In the genomic region with DNA sequence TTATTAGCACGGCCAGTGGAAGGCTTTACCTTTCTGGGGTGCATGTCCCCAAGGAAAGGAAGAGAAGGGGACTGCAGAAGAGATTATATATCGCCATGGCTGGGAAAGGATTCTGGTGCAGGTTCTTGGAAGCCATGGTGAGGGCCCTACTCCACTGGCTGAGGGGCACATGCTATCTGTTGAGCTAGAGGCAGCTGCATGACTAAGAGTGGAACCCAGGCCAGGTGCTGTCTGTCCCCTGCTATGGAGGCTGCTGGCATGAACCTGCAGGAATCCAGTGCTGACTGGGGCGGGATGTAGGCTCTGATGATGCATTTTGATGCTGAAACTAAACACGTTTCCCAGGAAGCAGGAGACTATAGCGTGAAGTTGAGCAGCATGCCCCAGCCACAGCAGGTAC, we compare ENCODE assay signal across 7 mouse cellular contexts.
A peak's percentile ranks its signal among the peaks of the same experiment; 100 is the strongest.
DNase-seq lines count a peak whose midpoint lies in the region; ATAC-seq and TF ChIP-seq lines count a peak whose summit lies in the region.

No protein-coding gene starts in this region.

- peaks cover 19% of the 10 kb centered on the region for H3K4me1 ChIP-seq in hindbrain, embryonic 12.5 days
- H3K4me1 ChIP-seq in hindbrain, postnatal 0 days (ENCODE audit: insufficient read depth, low read length): no peaks in the 10 kb centered on the region
- H3K4me1 ChIP-seq in neural tube, embryonic 13.5 days (replicated peaks): peaks cover 13% of the 10 kb centered on the region
- peaks cover 12% of the 10 kb centered on the region for H3K4me1 ChIP-seq in intestine, embryonic 16.5 days (ENCODE audit: control insufficient read depth, insufficient read depth, low read length)

- ATAC-seq in hindbrain, embryonic 12.5 days (ENCODE audit: low FRiP score): no peak
- ATAC-seq in hindbrain, postnatal 0 days: no peak
- ATAC-seq in neural tube, embryonic 13.5 days (ENCODE audit: low read depth): no peak
- ATAC-seq in intestine, embryonic 16.5 days: no peak

- H3K27me3 ChIP-seq in hindbrain, embryonic 12.5 days: no peaks in the 10 kb centered on the region
- H3K27me3 ChIP-seq in hindbrain, postnatal 0 days (ENCODE audit: insufficient read depth, low read length): no peaks in the 10 kb centered on the region
- H3K27me3 ChIP-seq in neural tube, embryonic 13.5 days: no peaks in the 10 kb centered on the region
- H3K27me3 ChIP-seq in intestine, embryonic 16.5 days (replicated peaks; ENCODE audit: control insufficient read depth, insufficient read depth, low read length): no peaks in the 10 kb centered on the region

- no peak overlapping the region for H3K4me3 ChIP-seq in hindbrain, embryonic 12.5 days
- H3K4me3 ChIP-seq in hindbrain, postnatal 0 days (ENCODE audit: low read length): no peak overlapping the region
- no peak overlapping the region for H3K4me3 ChIP-seq in neural tube, embryonic 13.5 days
- no peak overlapping the region for H3K4me3 ChIP-seq in intestine, embryonic 16.5 days (ENCODE audit: low read length)

- H3K9me3 ChIP-seq in hindbrain, embryonic 12.5 days (replicated peaks): no peaks in the 10 kb centered on the region
- no peaks in the 10 kb centered on the region for H3K9me3 ChIP-seq in hindbrain, postnatal 0 days (ENCODE audit: low read length)
- H3K9me3 ChIP-seq in neural tube, embryonic 13.5 days: no peaks in the 10 kb centered on the region
- no peaks in the 10 kb centered on the region for H3K9me3 ChIP-seq in intestine, embryonic 16.5 days (ENCODE audit: control insufficient read depth, low read length)

- DNase-seq in hindbrain, postnatal 0 days (ENCODE audit: low spot score): no peak
- DNase-seq in neural tube, embryonic 10.5 days (ENCODE audit: extremely low spot score, low spot score): no peak
- no peak for DNase-seq in spleen, adult 12 weeks (ENCODE audit: low spot score)
- no peak for DNase-seq in left cerebral cortex, postnatal 14 days (ENCODE audit: low spot score in 2 of 2)

- no peaks in the 10 kb centered on the region for H3K36me3 ChIP-seq in hindbrain, embryonic 12.5 days
- no peaks in the 10 kb centered on the region for H3K36me3 ChIP-seq in hindbrain, postnatal 0 days (ENCODE audit: insufficient read depth, low read length)
- H3K36me3 ChIP-seq in neural tube, embryonic 13.5 days: no peaks in the 10 kb centered on the region
- no peaks in the 10 kb centered on the region for H3K36me3 ChIP-seq in intestine, embryonic 16.5 days (ENCODE audit: control insufficient read depth, insufficient read depth, low read length)

- peak overlapping the region; percentile 55 for H3K27ac ChIP-seq in hindbrain, embryonic 12.5 days
- no peak overlapping the region for H3K27ac ChIP-seq in hindbrain, postnatal 0 days
- H3K27ac ChIP-seq in neural tube, embryonic 13.5 days (replicated peaks): peak overlapping the region; percentile 67
- H3K27ac ChIP-seq in intestine, embryonic 16.5 days (ENCODE audit: low read length): peak overlapping the region; percentile 76

- TF ChIP-seq CTCF in hindbrain, postnatal 0 days (IDR thresholded peaks at IDR 0.05; ENCODE audit: low read depth): no peak

- 71% methylated on average over 5 of the region's 5 CpGs for WGBS in hindbrain, embryonic 12.5 days
- 69% methylated on average over 5 of the region's 5 CpGs for WGBS in hindbrain, postnatal 0 days
- 73% methylated on average over 5 of the region's 5 CpGs for WGBS in neural tube, embryonic 13.5 days
- WGBS in intestine, embryonic 16.5 days: 62% methylated on average over 5 of the region's 5 CpGs

- no peak overlapping the region for H3K4me2 ChIP-seq in hindbrain, embryonic 12.5 days (replicated peaks)
- no peak overlapping the region for H3K4me2 ChIP-seq in hindbrain, postnatal 0 days (ENCODE audit: low read depth, low read length)
- H3K4me2 ChIP-seq in neural tube, embryonic 13.5 days: no peak overlapping the region
- H3K4me2 ChIP-seq in intestine, embryonic 16.5 days (ENCODE audit: low read depth, low read length): no peak overlapping the region

- intact Hi-C loops in left cerebral cortex, postnatal 14 days (cut with DNase I): no loop called here

- no peak overlapping the region for H3K9ac ChIP-seq in hindbrain, embryonic 12.5 days
- H3K9ac ChIP-seq in hindbrain, postnatal 0 days (replicated peaks; ENCODE audit: low read length): no peak overlapping the region
- H3K9ac ChIP-seq in neural tube, embryonic 13.5 days: no peak overlapping the region
- H3K9ac ChIP-seq in intestine, embryonic 16.5 days (ENCODE audit: low read depth, low read length): peak overlapping the region; percentile 27; the same call in 1 of the 2 replicates
